Mouse (Mus musculus): ENCODE measurements around the gene Zfp367.

DNA sequence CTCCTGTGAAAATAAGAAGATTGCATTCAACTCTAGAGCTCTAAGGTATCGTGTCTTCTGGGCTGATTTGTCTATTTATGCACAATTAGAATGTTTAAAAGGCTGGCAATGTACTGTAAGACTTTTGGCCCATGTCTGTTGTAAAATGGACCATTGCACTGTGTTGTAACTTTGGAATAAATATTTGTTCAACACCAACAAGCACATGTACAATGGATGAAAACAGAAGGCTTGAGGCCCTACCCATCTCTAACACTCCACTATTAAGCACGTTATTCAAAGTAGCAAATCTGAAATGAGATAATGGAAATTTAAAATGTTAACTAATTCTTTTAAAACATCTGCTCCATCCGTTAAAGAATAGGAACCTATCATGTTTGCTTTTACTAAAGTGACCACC lies 45.9 kb downstream of the Zfp367 start:
- TF ChIP-seq CTCF (IDR thresholded peaks at IDR 0.05; ENCODE audit: low read depth, low read length) (no peak), POLR2AphosphoS5 (IDR thresholded peaks at IDR 0.05; ENCODE audit: insufficient replicate concordance, low read depth, low read length) (no peak)

Measured in G1E (cell line).